Mouse (Mus musculus): ENCODE measurements around the gene Ercc8.

Ercc8 gene

DNA sequence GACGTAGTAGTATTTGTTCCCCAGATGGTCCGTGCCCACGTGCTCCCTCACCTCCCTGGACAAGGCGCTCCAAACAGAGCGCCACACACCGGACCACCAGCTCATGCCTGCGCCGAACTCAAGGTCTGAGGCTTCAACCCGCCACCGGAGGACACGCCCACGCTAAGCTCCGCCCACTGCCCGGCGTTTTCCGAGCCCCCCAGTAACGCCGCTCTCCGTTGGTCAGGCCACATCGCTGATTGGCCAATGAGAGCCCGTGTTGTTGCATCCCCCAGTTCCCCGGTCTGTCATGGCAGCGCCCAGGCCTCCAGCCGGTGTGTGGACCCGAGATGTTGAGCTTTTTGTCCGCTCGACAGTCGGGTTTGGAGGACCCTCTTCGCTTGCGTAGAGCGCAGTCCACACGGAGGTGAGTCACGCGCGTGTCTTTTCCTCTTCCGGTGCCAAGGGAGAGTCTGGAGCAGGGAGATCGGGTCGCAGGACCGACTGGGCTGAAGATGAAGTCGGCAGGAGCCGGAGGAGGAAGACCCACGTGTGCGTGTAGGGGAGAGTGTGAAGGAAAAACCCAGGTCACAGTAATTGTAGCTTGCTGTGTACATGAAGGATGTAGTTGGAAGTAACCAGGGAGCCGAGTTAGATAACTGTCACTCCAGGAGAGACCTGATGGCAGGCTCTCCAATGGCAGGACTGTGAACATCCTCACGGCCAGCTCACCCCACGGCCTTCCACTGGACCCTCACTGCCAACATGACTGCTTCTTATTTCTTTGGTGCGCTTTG is at the start of gene Ercc8, which contains the start of gene Ndufaf2:
Ercc8 (plus strand) TSS at position 267 of the 776 bp plus-strand sequence.
Ndufaf2 (minus strand) TSS at position 159 of the 776 bp plus-strand sequence.
- peak; percentile 85 for DNase-seq (ENCODE audit: low read depth, low spot score)

GRCm38 (mm10) chr13:108110929-108111328 is 47.6 kb upstream of the Ercc8 start:
- no peak for DNase-seq (ENCODE audit: low read depth, low spot score)

DNA sequence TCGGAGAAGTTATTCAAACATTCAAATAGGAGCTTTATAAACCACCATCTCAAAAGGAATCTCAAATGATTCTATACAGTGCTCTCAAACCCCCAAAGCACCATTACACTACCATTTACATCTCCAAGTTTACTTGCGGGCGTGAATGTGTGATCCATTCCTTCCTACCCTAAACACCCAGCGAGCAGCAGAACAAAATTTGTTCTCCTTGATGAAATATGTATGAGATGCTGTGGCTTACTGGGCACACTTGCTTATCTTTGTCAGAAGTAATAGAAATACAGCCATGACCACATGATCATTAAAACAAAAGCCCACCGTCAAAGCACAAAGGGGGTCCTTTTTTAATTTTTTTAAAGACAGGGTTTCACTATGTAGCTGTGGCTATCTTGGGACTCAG is 45.0 kb upstream of the Ercc8 start:
- DNase-seq (ENCODE audit: low read depth, low spot score) = no peak

- no peak for DNase-seq (ENCODE audit: low read depth, low spot score)
Observed at GRCm38 (mm10) chr13:108114257-108114656, 44.3 kb upstream of the Ercc8 start.

DNA sequence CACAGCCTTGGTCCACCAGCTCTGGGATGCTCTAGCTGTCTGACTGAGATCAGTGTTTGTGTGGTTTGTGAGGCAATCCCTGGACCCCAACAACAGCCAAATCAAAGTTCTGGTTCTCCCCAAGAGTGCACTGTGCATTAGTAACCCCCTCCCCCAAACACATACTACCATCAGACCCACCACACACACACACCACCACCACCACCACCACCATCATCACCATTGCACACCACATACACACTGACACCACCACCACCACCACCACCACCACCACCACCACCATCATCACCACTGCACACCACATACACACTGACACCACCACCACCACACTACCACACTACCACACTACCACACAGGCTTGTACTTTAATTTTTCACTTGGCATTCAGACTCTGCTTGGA is 40.9 kb upstream of the Ercc8 start:
- no peak for DNase-seq (ENCODE audit: low read depth, low spot score)

- DNase-seq (ENCODE audit: low read depth, low spot score) = no peak
Observed at GRCm38 (mm10) chr13:108118188-108118587, 40.3 kb upstream of the Ercc8 start.

DNA sequence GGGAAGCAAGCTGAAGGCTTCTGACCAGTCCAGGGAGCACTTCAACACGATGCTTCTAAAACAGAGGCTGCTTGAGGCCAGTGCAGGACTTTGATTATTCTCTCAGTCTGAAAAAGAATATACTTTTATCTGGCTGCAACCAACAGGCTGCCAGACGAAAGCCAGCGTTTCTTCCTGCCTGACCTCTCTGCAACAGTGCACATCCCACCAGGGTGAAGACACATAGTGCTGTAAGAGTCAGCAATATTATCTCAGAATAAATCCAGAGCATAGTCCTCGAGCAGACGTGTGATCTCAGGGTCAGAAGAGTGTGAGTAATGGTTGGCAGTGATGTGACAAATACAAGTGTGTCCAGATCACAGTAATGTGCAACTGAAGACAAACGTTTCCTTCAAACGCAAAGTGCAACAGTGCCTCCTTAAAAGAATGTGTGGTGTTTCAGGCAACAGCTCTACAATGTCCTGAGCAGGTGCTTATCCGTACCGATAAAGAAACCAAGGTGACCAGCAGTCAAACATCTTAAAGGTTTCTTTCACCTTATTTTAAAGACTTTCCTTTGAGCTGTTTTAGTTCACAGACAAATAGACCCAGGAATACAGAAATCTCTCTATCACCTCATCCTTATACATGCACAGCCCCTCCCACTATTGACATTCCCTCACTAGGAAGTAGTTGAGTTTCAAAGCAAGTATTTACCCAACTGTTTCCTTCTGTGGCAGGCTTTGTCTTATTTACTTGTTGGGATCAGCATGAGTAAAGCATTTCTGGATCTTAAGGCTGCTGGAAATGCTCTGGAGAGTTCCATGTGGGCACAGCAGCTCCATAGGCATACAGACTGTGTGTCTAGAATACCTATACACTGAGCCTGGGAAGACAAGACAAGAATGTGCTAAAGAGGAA is 38.9 kb upstream of the Ercc8 start:
- no peak for DNase-seq (ENCODE audit: low read depth, low spot score)

- no peak for DNase-seq (ENCODE audit: low read depth, low spot score)
Observed at GRCm38 (mm10) chr13:108123109-108123723, 35.3 kb upstream of the Ercc8 start.

- DNase-seq (ENCODE audit: low read depth, low spot score) = no peak
Observed at GRCm38 (mm10) chr13:108124096-108124495, 34.4 kb upstream of the Ercc8 start.

DNA sequence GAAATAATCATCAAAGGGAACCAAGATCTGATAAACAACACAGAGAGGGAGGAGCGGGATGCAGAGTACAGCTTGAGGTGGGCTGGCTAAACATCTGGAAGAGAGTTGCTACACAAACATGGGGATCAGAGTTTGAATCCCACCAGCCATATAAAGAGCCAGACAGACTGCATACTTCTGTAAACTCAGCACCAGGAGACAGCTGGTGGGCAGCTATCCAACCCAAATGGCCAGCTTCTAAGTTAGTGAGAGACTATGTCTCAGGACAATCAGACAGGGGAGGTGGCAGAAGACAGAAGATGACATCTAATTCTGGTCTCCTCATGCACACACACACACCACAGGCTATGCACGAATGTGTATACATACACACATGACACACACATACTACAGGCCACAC is 32.3 kb upstream of the Ercc8 start:
- DNase-seq (ENCODE audit: low read depth, low spot score) = no peak

GRCm38 (mm10) chr13:108127130-108127529 is 31.4 kb upstream of the Ercc8 start:
- DNase-seq (ENCODE audit: low read depth, low spot score) = no peak

- DNase-seq (ENCODE audit: low read depth, low spot score) = no peak
Observed at GRCm38 (mm10) chr13:108127883-108128282, 30.6 kb upstream of the Ercc8 start.

DNA sequence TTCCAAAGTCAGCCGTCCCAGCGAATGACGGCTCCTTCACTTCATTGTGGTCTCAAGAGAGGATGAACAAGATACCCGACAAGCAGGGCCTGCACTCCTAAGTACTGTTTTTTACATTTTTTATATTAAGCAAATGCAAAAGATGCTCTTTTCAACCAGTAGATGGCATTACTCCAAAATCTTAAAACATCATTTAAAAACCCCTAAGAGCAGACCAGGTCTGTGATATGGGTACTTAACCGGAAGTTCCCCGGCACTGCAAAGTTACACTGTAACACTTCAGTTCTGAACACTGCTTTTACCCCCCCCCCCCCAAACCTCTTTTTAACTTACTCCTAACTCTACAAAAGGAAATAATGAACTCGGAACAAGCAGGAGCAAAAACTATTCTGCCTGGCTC is 29.5 kb upstream of the Ercc8 start:
- DNase-seq (ENCODE audit: low read depth, low spot score) = no peak

DNA sequence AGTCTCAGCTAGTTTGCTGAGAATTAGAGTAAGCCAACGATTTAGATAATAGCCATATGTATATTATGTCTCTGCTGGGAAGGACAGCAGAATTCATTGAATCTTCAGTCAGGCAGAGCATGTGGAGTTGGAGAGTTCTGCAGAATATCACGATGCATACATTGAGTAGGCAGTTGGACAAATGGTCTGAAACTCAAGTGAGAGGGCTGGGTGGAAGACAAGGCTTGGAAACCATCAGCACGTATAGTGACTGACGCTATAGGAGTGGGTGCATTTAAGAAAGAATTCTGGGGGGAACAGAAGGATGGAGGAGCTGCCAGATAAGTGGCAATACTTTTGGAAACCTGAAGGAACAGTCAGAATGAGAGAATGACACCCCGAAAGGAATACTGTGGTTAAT is 27.8 kb upstream of the Ercc8 start:
- no peak for DNase-seq (ENCODE audit: low read depth, low spot score)

- no peak for DNase-seq (ENCODE audit: low read depth, low spot score)
Observed at GRCm38 (mm10) chr13:108132031-108132819, 26.3 kb upstream of the Ercc8 start.

- DNase-seq (ENCODE audit: low read depth, low spot score) = no peak
Observed at GRCm38 (mm10) chr13:108135617-108136016, 22.9 kb upstream of the Ercc8 start.

- DNase-seq (ENCODE audit: low read depth, low spot score) = peak; percentile 47
Observed at GRCm38 (mm10) chr13:108138403-108138977, 20.0 kb upstream of the Ercc8 start.

DNA sequence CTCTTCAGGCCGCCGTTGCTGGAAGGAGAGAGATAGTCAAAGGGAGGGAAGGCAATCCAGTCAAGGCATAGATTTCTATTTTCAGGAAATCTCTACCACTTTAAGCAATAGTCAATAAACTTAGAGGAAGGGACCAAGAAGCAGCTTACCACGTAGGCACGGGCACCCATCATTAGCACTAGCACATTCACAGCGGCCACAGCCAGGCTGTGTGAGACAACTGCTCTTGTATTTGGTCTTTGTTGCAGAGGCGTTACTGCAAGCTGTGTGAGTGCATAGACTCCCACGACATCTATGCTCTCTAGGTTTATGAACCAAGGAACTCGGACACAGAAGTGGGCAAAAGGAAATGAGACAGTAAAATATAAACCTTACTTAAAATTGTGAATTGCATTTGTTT is 14.4 kb upstream of the Ercc8 start:
- DNase-seq (ENCODE audit: low read depth, low spot score) = no peak

- no peak for DNase-seq (ENCODE audit: low read depth, low spot score)
Observed at GRCm38 (mm10) chr13:108151782-108152181, 6.7 kb upstream of the Ercc8 start.

DNA sequence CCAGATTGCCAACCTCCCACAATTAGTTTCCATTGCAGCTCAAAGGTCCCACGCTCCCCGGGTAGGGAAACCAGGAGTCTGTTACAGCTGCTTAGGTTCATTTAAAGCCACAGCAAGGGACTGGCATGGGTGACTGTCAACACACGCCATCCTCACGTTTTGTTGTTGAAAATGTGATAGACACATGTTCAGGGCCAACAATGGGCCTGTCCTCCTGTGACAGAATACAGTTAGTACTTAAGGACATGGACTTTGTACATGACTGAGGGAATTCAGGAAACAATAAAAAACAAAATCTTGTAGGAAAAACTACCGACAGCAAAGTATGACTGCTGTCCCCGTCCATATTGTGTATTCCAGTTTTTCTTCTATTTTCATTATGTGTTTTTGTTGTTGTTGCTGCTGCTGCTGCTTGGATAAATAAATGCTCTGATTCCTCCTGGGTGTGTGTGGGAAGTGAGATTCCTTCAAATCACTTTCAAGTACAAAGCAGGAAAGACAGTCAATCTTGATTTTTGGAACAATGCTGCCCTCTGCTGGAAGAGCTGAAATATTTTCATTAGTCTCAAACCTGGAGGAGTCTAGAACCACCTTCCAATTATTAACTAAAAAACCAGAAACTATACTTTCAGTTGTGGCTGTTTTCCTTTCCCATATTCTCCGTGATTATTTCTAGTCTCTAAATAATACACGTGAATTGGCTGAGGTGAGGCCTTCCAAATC is 5.7 kb upstream of the Ercc8 start:
- peak; percentile 50 for DNase-seq (ENCODE audit: low read depth, low spot score)

Data from brain, embryonic 18.5 days (tissue).